Mouse (Mus musculus) heart, postnatal 4 days (tissue): ENCODE measurements around the gene Arxes2. TPM values are rescaled to one million over a fixed set of nuclear protein-coding genes. Genes with fewer than 3 reads are reported as not detected.
"Not testable (repeated sequence)": the region's sequence is repeated elsewhere in the genome, so short reads cannot be mapped to it uniquely, and the experiment has no call there.

Experiments used
- DNase-seq: peaks from one replicate; pipeline ENCODE4 v3.0.0; 2021
- total RNA-seq, 2 experiments: library from RNA; stranded (reverse); gene quantifications; 2 replicates each; pipeline ENCODE4 v1.2.3; 2021

Arxes2 gene
- 10 to 100 TPM; 13.0 to 17.1 TPM for total RNA-seq

- not testable (repeated sequence) for DNase-seq
Measured at GRCm38 (mm10) chrX:135993664-135994119, at the start of gene Arxes2. Arxes2 (plus strand) TSS chrX:135993824.

GRCm38 (mm10) chrX:135948699-135949437 is 44.8 kb upstream of the Arxes2 start:
- DNase-seq: no peak

- DNase-seq: no peak
Measured at GRCm38 (mm10) chrX:135956988-135957690, 36.5 kb upstream of the Arxes2 start.

GRCm38 (mm10) chrX:135957691-135958081 is 35.9 kb upstream of the Arxes2 start:
- no peak for DNase-seq

GRCm38 (mm10) chrX:135958589-135959225 is 34.9 kb upstream of the Arxes2 start:
- peak; percentile 35 for DNase-seq

- no peak for DNase-seq
Measured at GRCm38 (mm10) chrX:135959536-135959935, 34.1 kb upstream of the Arxes2 start.

- no peak for DNase-seq
Measured at GRCm38 (mm10) chrX:135962342-135962741, 31.3 kb upstream of the Arxes2 start.

- DNase-seq: no peak
Measured at GRCm38 (mm10) chrX:135963130-135963529, 30.5 kb upstream of the Arxes2 start.

- DNase-seq: peak; percentile 21
Measured at GRCm38 (mm10) chrX:135963629-135964028, 30.0 kb upstream of the Arxes2 start.

- DNase-seq: no peak
Measured at GRCm38 (mm10) chrX:135973597-135974423, 19.8 kb upstream of the Arxes2 start.

- no peak for DNase-seq
Measured at GRCm38 (mm10) chrX:135974424-135975225, 19.0 kb upstream of the Arxes2 start.

GRCm38 (mm10) chrX:135975226-135975552 is 18.4 kb upstream of the Arxes2 start:
- peak; percentile 80 for DNase-seq

- DNase-seq: no peak
Measured at GRCm38 (mm10) chrX:135984539-135985260, 8.9 kb upstream of the Arxes2 start.

- no peak for DNase-seq
Measured at GRCm38 (mm10) chrX:135986267-135986666, 7.4 kb upstream of the Arxes2 start.

GRCm38 (mm10) chrX:135990661-135991060 is 3.0 kb upstream of the Arxes2 start:
- no peak for DNase-seq

GRCm38 (mm10) chrX:135993192-135993594 is 431 bp upstream of the Arxes2 start:
- not testable (repeated sequence) for DNase-seq

- DNase-seq: no peak
Measured at GRCm38 (mm10) chrX:136007199-136007843, 13.7 kb downstream of the Arxes2 start.

GRCm38 (mm10) chrX:136014392-136014791 is 20.8 kb downstream of the Arxes2 start:
- DNase-seq: peak; percentile 7

- no peak for DNase-seq
Measured at GRCm38 (mm10) chrX:136030331-136030730, 36.7 kb downstream of the Arxes2 start.
